Mouse (Mus musculus): ENCODE data around the gene Sept8. TPM values are rescaled to one million over a fixed set of nuclear protein-coding genes. Genes with fewer than 3 reads are reported as not detected.
"Not testable (repeated sequence)": the region's sequence is repeated elsewhere in the genome, so short reads cannot be mapped to it uniquely, and the experiment has no call there.

Gene Sept8
- total RNA-seq, 2 experiments from 2014 or later: 240 to 254 TPM

DNA sequence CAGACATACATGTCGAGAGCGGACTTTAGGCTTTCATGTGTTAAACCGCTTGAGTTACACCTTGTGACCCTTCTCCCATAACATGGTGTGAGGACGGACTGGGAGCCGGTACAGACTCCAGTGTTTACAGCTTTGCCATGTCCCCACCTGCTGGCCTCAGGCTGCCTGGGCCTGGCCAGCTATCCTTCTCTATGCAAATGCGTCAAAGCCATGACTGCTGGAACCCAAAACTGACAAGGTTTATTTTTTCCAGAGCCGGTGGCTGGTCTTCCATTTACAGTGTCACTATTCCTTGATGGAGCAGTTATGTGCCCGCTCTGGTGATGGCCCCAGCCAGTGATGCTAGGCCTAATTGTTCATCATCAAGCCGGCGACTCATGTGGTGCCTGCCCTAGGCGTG is 22.2 kb downstream of the Sept8 start:
- DNase-seq (ENCODE audit: low spot score in 2 of 2): peak in 1 of 2 experiments; percentile 8
- no peak overlapping the region for H3K27ac ChIP-seq
- no peak overlapping the region for H3K4me3 ChIP-seq
- peak; percentile 35 for TF ChIP-seq CTCF (conservative IDR thresholded peaks at IDR 0.05)

DNA sequence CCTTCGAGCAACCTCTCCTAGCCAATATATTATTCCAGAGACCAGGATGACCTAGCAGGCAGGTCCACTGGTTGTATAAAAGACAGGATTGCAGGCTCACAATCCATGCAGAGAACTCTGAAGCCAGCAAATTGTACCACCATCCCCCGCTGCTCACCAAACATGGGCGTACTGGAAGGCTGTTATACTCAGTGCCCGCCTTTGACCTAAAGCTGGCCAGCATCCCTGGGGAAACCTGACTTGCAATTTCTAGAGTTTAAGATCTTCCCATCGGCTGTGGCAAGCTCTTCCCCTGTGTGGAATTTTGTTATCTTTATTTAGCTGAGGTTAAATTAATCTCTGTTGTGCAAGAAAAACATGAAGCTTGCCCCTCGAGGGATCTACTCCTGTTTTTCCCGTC is 24.0 kb downstream of the Sept8 start:
- no peak overlapping the region for H3K27ac ChIP-seq
- no peak overlapping the region for H3K4me3 ChIP-seq
- DNase-seq (ENCODE audit: low spot score in 2 of 2): peak in 1 of 2 experiments; percentile 5
- TF ChIP-seq CTCF (conservative IDR thresholded peaks at IDR 0.05): no peak

DNA sequence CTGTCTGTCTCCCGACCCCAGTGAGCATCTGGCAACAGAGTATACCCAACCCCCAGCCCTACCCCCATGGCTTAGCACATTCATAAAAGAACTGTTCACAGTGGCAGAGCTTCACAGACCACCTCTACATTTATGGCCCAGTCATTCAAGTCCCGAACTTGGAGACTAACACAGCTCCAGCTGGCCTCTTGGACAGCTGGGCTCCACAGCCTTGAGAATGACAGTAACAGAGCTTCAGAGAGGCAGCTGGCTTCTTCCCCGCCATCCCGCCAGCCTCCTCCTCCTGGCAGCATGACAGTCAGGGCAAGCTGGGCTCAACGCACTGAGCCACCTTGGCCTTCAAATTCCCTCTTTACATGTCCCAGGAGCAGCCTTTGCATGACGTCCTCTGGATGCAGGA is 27.2 kb downstream of the Sept8 start:
- H3K27ac ChIP-seq: peak overlapping the region; percentile 23; the same call in 1 of the 2 replicates
- no peak overlapping the region for H3K4me3 ChIP-seq
- no peak for DNase-seq (ENCODE audit: low spot score in 2 of 2)
- no peak for TF ChIP-seq CTCF (conservative IDR thresholded peaks at IDR 0.05)

DNA sequence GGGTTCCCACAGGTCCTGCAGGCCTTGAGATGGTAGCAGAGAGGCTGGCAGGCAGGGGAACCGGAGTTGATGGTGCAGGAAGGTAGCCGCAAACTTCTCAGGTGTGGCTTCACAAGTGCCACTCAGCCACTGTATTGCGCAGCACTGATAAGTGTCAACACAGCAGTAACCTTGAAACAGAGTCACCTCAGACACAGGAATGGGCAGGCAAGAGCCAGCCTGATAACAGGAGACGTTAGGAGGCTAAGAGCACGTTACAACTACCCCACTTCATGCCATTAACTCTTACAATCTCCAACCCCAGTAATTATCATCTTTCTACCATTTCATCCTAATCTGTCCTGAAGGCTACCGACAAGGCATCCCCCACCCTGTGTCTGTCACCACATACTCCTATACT is 28.5 kb downstream of the Sept8 start:
- no peak overlapping the region for H3K4me3 ChIP-seq
- no peak for TF ChIP-seq CTCF (conservative IDR thresholded peaks at IDR 0.05)
- no peak overlapping the region for H3K27ac ChIP-seq
- no peak for DNase-seq (ENCODE audit: low spot score in 2 of 2)

DNA sequence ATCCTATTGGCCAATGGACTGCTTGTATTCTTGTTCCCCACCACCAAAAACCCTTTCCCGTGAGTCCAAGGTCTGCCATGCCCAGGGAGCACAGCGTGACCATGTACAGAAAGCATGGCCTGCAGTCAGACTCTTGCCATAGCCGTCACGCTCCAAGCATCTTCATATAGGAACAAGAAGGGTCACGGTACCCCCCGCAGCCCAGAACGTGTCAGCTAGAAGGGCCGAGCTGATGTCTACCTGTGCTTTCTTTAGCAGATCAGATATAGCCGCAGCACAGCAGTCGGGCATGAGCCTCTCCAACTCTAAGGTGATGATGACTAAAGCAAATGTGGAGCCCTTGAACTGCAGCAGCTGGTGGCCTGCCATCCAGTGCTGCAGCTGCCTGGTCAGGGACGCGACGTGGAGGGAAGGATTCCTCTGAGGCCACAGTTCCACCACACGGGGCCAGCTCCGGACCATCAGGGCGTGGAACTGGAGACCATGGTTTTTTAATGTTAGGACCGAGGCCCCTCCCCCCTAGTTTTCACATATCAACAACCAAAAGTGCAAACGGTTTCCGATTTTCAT is 29.1 kb downstream of the Sept8 start:
- no peak overlapping the region for H3K27ac ChIP-seq
- no peak for TF ChIP-seq CTCF (conservative IDR thresholded peaks at IDR 0.05)
- H3K4me3 ChIP-seq: no peak overlapping the region
- DNase-seq (ENCODE audit: low spot score in 2 of 2): no peak

DNA sequence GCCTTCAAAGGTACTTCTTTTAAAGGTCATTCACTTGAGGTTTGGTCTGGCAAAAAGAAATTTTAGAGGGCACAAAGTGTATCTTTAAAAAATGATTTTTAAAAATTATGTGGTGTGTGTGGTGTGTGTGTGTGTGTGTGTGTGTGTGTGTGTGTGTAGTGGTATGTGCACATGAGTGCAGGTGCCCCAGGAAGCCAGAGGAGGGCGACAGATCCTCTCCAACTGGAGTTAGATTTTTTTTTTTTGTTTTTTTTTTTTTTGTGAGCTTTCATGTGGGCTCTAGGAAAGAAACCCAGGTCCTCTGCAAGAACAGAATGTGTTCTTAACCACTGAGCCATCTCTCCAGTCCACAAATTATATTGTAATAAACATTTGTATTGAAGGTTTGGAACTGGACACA is 31.7 kb downstream of the Sept8 start:
- DNase-seq (ENCODE audit: low spot score in 2 of 2): no peak
- TF ChIP-seq CTCF (conservative IDR thresholded peaks at IDR 0.05): peak; percentile 32; the same call in 1 of the 2 replicates

DNA sequence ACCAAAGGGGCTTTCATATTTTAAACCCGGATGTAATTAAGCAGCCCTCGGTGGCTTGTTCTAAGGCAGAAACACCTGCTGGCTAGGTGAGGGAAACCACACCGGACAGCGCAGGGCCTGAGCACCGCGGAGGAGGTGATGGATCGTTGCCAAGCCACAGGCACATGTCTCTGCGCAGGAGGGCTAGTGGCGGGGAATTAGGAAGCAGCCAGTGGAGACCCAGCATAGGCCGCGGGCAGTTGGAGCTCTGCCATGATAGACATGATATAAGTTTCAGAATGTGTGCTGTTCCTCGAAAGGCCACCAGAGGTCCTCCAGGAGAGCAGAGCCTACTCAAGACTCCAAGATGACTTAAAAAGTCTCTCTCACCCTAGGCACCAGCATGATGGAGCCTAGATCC is 32.7 kb downstream of the Sept8 start:
- no peak overlapping the region for H3K27ac ChIP-seq
- TF ChIP-seq CTCF (conservative IDR thresholded peaks at IDR 0.05): peak; percentile 69
- no peak overlapping the region for H3K4me3 ChIP-seq
- DNase-seq (ENCODE audit: low spot score in 2 of 2): no peak

More for the DNA sequence above, 31.7 kb downstream of the Sept8 start:
- Histone ChIP-seq H3K27ac (no peak overlapping the region), H3K4me3 (no peak overlapping the region)

DNA sequence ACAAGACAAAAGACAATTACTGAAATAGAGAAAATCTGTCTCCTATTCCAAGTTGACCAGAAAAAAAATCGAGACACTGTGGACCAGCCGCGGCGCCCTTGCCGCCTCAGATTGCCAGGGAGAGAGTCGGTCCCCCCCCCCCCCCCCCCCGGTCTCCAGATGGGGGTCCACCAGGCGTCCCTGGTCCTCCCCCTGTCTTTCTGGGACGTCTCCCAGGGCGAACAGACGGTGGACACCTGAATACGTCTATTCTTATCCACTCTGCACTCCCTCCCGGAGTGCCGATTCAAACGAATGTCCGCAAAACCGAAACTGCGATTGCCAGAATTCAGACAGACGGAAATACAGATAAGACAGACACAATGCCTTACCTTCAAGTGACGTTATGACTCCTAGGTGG is 37.5 kb downstream of the Sept8 start:
- H3K27ac ChIP-seq; DNase-seq (ENCODE audit: low spot score in 2 of 2); H3K4me3 ChIP-seq: not testable (repeated sequence)

DNA sequence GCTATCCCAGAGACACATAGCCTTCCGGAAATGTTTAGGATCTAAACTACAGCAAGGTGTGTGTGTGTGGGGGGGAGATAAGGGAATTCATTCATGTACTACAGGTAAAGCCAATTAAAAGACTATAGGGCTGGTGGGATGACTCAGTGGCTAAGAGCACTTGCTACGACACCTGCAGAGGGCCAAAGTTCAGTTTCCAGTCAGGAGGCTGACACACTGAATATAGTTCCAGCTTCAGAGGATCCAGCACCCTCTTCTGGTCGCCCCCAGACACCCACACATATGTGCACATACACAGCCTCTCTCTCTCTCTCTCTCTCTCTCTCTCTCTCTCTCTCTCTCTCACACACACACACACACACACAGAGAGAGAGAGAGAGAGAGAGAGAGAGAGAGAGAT is 38.9 kb downstream of the Sept8 start:
- H3K4me3 ChIP-seq; DNase-seq (ENCODE audit: low spot score in 2 of 2): not testable (repeated sequence)

DNA sequence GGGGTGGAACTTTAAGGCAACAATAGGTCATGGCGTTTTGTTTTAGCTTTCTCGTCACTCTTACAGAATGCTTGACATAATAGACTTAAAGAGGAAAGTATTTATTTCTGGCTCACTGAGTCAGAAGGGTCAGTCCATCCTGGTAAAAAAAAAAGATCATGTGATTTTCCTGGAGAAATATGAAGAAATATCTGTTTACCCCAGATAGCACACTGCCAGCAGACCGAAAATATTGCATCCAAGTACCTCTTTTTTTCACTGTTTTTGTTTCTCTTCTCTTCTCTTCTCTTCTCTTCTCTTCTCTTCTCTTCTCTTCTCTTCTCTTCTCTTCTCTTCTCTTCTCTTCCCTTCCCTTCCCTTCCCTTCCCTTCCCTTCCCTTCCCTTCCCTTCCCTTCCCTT is 40.9 kb downstream of the Sept8 start:
- DNase-seq (ENCODE audit: low spot score in 2 of 2); H3K27ac ChIP-seq; H3K4me3 ChIP-seq: not testable (repeated sequence)

More for the DNA sequence above, 38.9 kb downstream of the Sept8 start:
- not testable (repeated sequence) for H3K27ac ChIP-seq

DNA sequence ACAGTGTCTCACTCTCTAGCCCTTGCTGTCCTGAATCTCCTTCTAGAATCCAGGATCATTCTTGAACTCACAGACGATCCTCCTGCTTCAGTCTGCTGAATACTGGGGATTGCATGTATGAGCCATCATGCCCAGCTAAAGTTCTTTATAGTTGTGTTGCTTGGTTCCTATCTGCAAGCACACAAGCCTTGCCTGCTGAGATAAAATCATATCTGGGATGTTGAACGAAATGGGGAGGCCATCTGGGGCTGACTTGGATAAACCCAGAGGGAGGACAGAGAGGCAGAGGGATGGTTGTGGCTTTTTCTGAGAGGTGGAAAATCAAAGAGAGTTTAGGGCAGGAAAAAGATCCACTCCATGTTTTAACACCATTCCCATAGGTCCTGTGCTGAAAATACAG is 42.9 kb downstream of the Sept8 start:
- H3K27ac ChIP-seq: no peak overlapping the region
- no peak for TF ChIP-seq CTCF (conservative IDR thresholded peaks at IDR 0.05)
- H3K4me3 ChIP-seq: no peak overlapping the region
- DNase-seq (ENCODE audit: low spot score in 2 of 2): no peak

DNA sequence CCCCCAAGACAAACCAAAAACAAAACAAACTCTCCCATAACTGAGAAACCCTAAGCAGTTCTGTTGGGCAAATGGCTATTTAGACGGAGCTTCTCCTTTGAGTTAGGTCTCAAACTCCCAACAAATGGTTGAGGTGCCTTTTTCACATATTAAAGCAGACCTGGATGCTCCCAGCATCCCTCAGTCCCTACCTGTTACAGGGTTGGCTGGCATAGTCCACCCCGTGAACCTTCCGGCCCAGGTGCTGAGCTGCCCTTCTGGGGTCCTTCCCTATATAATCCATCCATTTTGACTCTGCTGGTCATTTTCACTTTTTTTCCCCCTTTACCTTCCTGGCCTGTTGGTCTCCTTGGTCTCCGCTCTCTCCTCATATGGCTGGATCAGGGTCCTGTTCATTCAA is 47.6 kb downstream of the Sept8 start:
- peak overlapping the region; percentile 87 for H3K27ac ChIP-seq
- peak overlapping the region; percentile 96 for H3K4me3 ChIP-seq
- DNase-seq (ENCODE audit: low spot score in 2 of 2): no peak
- TF ChIP-seq CTCF (conservative IDR thresholded peaks at IDR 0.05): no peak

DNA sequence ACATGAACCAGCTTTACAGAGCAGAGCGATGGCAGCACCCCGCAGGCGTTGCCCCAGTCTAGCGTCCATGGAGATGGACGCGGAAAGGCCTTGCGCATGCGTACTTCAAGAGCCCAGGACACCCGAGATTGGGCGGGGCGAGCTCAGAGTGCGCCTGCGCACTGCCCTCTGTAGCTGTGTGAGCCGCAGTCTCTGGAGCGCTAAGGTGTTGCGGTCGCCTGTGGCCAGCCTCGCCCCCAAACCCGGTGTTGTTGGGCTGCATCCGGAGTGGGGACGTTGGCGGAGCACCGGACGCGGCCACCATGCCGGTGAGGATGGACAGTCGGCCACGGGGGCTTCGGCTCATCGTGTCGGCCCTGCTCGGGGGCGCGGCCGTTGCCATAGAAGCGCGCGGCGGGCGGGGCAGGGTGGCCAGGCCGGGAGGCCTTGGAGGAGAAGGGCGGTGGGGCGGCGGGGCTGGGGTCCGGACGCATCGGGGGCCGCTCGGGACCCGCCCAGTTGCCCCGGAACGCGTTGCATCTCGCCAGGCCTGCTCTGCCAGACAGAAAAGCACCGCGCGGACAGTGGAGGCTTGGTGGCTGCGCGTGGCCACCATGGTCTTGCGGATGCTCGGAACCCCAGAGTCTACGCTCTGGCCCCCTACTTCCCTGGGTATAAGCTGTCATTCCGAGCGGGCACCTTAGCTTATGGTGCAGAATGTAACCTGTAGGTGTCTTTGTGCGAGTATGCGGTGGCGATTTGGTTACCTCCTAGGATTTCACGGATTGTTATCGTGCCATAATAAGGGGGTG is 48.4 kb downstream of the Sept8 start, which contains the start of gene Kif3a:
Kif3a (plus strand) TSS at position 156 of the 791 bp plus-strand sequence.
- no peak for TF ChIP-seq CTCF (conservative IDR thresholded peaks at IDR 0.05)
- Histone ChIP-seq H3K27ac (peak within 1 kb of the TSS; percentile 87), H3K4me3 (peak within 1 kb of the TSS; percentile 96)
- DNase-seq (ENCODE audit: low spot score in 2 of 2): peak; percentile 93 to 95

DNA sequence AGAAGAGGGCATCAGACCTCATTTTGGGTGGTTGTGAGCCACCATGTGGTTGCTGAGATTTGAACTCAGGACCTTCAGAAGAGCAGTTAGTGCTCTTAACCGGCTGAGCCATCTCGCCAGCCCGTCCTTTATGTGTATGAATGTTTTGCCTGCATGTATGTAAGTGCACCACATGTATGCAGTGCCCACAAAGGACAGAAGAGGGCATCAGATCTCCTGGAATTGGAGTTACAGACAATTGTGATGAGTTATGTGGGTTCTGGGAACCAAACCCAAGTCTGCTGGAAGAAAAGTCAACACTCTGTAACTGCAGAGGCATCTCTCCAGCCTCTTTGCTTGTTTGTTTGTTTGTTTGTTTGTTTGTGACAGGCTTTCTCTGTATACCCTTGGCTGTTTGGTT is 61.5 kb downstream of the Sept8 start:
- peak; percentile 44 for TF ChIP-seq CTCF (conservative IDR thresholded peaks at IDR 0.05)
- DNase-seq (ENCODE audit: low spot score in 2 of 2): no peak
- H3K27ac ChIP-seq: no peak overlapping the region

More for the DNA sequence above, 61.5 kb downstream of the Sept8 start:
- no peak overlapping the region for H3K4me3 ChIP-seq

Data from layer of hippocampus, adult 2 months (tissue).